Mouse (Mus musculus) cerebellum, adult 2 months (tissue): ENCODE results near the gene Icam5.

Experiments
- CTCF ChIP-seq: fragments of 200-500 bp; IDR thresholded peaks from 2 replicates; pipeline ENCODE4 v1.5.1; 2011; ENCODE audit warnings: low read depth, mild to moderate bottlenecking, control low read depth, low read length, moderate library complexity, borderline replicate concordance; ENCODE audit not compliant: insufficient read depth
- POLR2A ChIP-seq: fragments of 200-500 bp; IDR thresholded peaks from 2 replicates; pipeline ENCODE4 v1.6.1; 2011; ENCODE audit warnings: low read length, control low read depth, borderline replicate concordance; ENCODE audit not compliant: insufficient read depth

GRCm38 (mm10) chr9:21015571-21016130 lies 16.2 kb upstream of the Icam5 start, which contains the start of gene Icam1:
- TF ChIP-seq POLR2A (no peak), CTCF (no peak)
